Mouse (Mus musculus) small intestine, adult 10 weeks (tissue): ENCODE data around the gene Kdm1a. TPM values are rescaled to one million over a fixed set of nuclear protein-coding genes. Genes with fewer than 3 reads are reported as not detected.

Source experiments
- polyA plus RNA-seq: library from polyadenylated mRNA; stranded (reverse); fragments of 350-450 nt; fragmentation: Illumina TruSeq; extraction: RNeasy Lipid Tissue Mini Kit (QIAGEN cat#74804); gene quantifications from one replicate; pipeline ENCODE4 v1.2.3, GENCODE M21; 2014; ENCODE audit warnings: low replicate concordance

Gene Kdm1a
- 57.2 TPM for polyA plus RNA-seq

DNA sequence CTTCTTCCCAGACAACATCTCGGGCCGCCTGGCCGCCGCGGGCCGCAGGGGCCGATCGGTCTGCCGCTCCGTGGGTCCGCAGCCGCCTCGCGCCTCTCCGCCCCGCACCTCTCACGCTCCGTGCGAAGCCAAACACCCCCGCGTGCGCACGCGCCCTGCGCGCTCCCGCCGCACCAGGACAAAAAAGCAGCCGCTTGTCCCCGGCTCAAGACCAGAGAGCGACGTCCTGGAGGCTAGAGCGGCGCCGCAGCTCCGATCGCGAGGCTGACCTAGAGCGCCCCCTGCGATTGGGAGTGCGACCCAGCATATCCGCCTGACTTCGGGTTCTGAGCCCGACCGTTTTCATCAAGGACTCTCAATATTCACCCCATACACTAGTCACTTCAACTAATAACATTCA, at the start of gene Kdm1a:
Kdm1a (minus strand) TSS at position 156 of the 400 bp plus-strand sequence.

DNA sequence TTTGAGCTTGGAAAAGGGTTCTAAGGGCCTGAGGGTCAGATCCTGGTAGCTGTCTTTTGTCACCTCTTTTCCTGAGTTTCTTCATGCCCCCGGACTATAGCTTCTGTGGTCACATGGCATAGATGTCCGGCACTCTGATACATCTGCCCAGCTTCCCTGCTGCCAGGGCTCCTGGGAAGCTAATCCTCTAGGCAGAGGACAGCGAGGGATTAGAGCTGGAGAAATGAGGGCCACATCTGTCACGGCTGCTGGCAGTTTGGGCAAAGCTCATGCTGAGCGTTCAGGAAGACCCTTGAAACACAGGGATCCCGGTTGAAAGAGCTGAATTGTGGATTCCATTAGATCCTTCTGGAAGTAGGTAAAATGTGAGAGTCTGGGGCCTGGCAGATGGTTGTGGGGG, 19.9 kb upstream of the Kdm1a start, which contains the start of gene Lactbl1:
Lactbl1 (plus strand) TSS at position 234 of the 400 bp plus-strand sequence.

DNA sequence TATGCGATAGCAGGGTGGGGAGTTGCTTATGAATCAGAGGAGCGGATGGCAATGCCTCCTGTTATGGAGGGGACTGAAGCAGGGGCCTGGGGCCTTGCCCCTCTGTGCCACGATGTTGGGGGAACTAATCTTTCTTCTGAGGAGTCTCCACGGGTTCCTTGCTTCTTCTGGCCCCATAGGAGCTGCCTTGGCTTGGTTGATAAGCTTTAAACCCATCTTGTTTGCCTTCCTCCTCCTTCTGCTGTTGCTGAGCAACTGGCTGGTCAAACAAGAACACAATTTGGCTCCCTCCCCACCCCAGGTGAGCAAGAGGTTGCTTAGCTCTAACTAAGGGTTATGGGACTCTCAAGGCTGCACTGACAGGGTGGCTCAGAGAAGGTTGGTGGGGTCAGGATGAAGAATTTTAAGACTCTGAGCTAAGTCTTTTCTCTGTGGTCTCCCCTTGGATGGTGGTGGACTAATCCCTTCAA, 7.9 kb upstream of the Kdm1a start, which contains the start of gene Tex46:
Tex46 (plus strand) TSS at position 51 of the 470 bp plus-strand sequence.

Other genes starting within 250 kb of the Kdm1a start
- gene Htr1d, start 179.2 kb downstream of the Kdm1a start, polyA plus RNA-seq: not detected
- gene 6030445D17Rik, start 140.5 kb downstream of the Kdm1a start, polyA plus RNA-seq: 1.3 TPM
- gene Luzp1, start 133.0 kb downstream of the Kdm1a start, polyA plus RNA-seq: 107 TPM
- gene Tex46, start 7.7 kb upstream of the Kdm1a start, polyA plus RNA-seq: not detected
- gene Lactbl1, start 19.9 kb upstream of the Kdm1a start, polyA plus RNA-seq: not detected
- gene Ephb2, start 233.3 kb upstream of the Kdm1a start, polyA plus RNA-seq: 1.7 TPM